Mouse (Mus musculus): ENCODE measurements around the gene Smyd1. TPM values are rescaled to one million over a fixed set of nuclear protein-coding genes. Genes with fewer than 3 reads are reported as not detected.

Smyd1 gene
- total RNA-seq, 2 experiments from 2014 or later: not detected

Other genes with a start within 250 kb of the Smyd1 start
- gene Thnsl2, start 177.8 kb downstream of the Smyd1 start, total RNA-seq (2015): 0.98 and 1.2 TPM in 2 replicates
- gene Thnsl2, start 177.8 kb downstream of the Smyd1 start, total RNA-seq (2017): 0.47 and 1.3 TPM in 2 replicates
- gene Fabp1, start 122.4 kb downstream of the Smyd1 start, total RNA-seq (2015): not detected in 2 replicates
- gene Fabp1, start 122.4 kb downstream of the Smyd1 start, total RNA-seq (2017): not detected in 2 replicates
- gene Krcc1, start 50.6 kb downstream of the Smyd1 start, total RNA-seq (2015): 75.1 and 76.5 TPM in 2 replicates
- 101 and 114 TPM in 2 replicates for gene Krcc1, start 50.6 kb downstream of the Smyd1 start, total RNA-seq (2017)
- not detected in 2 replicates for gene Cd8b1, start 555 bp upstream of the Smyd1 start, total RNA-seq (2015)
- not detected in 2 replicates for gene Cd8b1, start 555 bp upstream of the Smyd1 start, total RNA-seq (2017)
- gene Cd8a, start 51.2 kb upstream of the Smyd1 start, total RNA-seq (2015): not detected in 2 replicates
- gene Cd8a, start 51.2 kb upstream of the Smyd1 start, total RNA-seq (2017): not detected in 2 replicates
- gene Rmnd5a, start 118.4 kb upstream of the Smyd1 start, total RNA-seq (2015): 35.1 and 39.9 TPM in 2 replicates
- gene Rmnd5a, start 118.4 kb upstream of the Smyd1 start, total RNA-seq (2017): 37.9 and 46.7 TPM in 2 replicates
- gene Rnf103, start 171.7 kb upstream of the Smyd1 start, total RNA-seq (2015): 11.7 and 14.9 TPM in 2 replicates
- 10.8 and 12.4 TPM in 2 replicates for gene Rnf103, start 171.7 kb upstream of the Smyd1 start, total RNA-seq (2017)
- gene Chmp3, start 221.6 kb upstream of the Smyd1 start, total RNA-seq (2015): 29.5 and 34.7 TPM in 2 replicates
- 95.2 and 133 TPM in 2 replicates for gene Chmp3, start 221.6 kb upstream of the Smyd1 start, total RNA-seq (2017)

Data from megakaryocyte progenitor cell, adult 5-6 weeks (primary cell).